Mouse (Mus musculus): ENCODE results near the gene Galnt18. TPM values are rescaled to one million over a fixed set of nuclear protein-coding genes. Genes with fewer than 3 reads are reported as not detected.

Gene Galnt18
- polyA plus RNA-seq, 1 experiment from 2014 or later = 8.0 TPM

- ATAC-seq (ENCODE audit: low FRiP score) = no peak
- Histone ChIP-seq H3K4me2 (replicated peaks) (no peak overlapping the region), H3K36me3 (no peaks in the 10 kb centered on the region), H3K9ac (no peak overlapping the region), H3K27me3 (no peaks in the 10 kb centered on the region), H3K4me1 (0 out of 2 replicates have a peak, but pooled peaks cover 6% of the 10 kb centered on the region), H3K27ac (no peak overlapping the region), H3K9me3 (replicated peaks) (no peaks in the 10 kb centered on the region), H3K4me3 (no peak overlapping the region)
- 81% methylated on average over 7 of the region's 7 CpGs for WGBS
Measured at GRCm38 (mm10) chr7:111724730-111725129, 55.0 kb downstream of the Galnt18 start.

DNA sequence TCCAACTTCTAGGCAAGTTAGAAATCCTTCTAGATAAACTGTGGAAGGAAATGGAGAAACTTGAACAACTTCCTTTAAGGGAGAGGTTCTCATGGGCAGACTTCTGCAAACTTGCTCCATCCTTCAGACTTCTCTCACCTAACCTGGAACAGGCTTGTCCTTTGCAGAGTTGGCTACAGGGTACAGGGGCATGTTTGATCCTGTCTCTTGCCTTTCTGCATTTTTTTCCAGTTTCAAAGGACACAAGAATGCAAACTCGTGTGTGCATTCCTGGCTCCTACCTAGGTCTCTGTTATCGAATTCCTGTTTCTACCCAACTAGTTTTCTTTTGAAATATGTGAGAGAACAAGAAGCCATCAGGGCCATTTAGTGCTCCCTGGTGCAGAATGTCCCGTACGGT, 55.8 kb downstream of the Galnt18 start:
- Histone ChIP-seq H3K27me3 (no peaks in the 10 kb centered on the region), H3K9me3 (replicated peaks) (no peaks in the 10 kb centered on the region), H3K27ac (no peak overlapping the region), H3K4me2 (replicated peaks) (no peak overlapping the region), H3K4me3 (no peak overlapping the region), H3K9ac (no peak overlapping the region), H3K36me3 (no peaks in the 10 kb centered on the region), H3K4me1 (0 out of 2 replicates have a peak, but pooled peaks cover 6% of the 10 kb centered on the region)
- no peak for ATAC-seq (ENCODE audit: low FRiP score)
- 89% methylated on average over 4 of the region's 4 CpGs for WGBS

GRCm38 (mm10) chr7:111721308-111721698, 58.5 kb downstream of the Galnt18 start:
- Histone ChIP-seq H3K4me2 (replicated peaks) (no peak overlapping the region), H3K36me3 (no peaks in the 10 kb centered on the region), H3K27ac (no peak overlapping the region), H3K4me3 (no peak overlapping the region), H3K27me3 (no peaks in the 10 kb centered on the region), H3K9me3 (replicated peaks) (no peaks in the 10 kb centered on the region), H3K9ac (no peak overlapping the region), H3K4me1 (0 out of 2 replicates have a peak, but pooled peaks cover 6% of the 10 kb centered on the region)
- 83% methylated on average over 5 of the region's 5 CpGs for WGBS
- no peak for ATAC-seq (ENCODE audit: low FRiP score)

GRCm38 (mm10) chr7:111720511-111721307, 59.1 kb downstream of the Galnt18 start:
- Histone ChIP-seq H3K4me3 (no peak overlapping the region), H3K9me3 (replicated peaks) (no peaks in the 10 kb centered on the region), H3K27me3 (no peaks in the 10 kb centered on the region), H3K4me1 (0 out of 2 replicates have a peak, but pooled peaks cover 6% of the 10 kb centered on the region), H3K27ac (no peak overlapping the region), H3K36me3 (no peaks in the 10 kb centered on the region), H3K9ac (no peak overlapping the region), H3K4me2 (replicated peaks) (no peak overlapping the region)
- no peak for ATAC-seq (ENCODE audit: low FRiP score)
- WGBS = 79% methylated on average over 8 of the region's 8 CpGs

DNA sequence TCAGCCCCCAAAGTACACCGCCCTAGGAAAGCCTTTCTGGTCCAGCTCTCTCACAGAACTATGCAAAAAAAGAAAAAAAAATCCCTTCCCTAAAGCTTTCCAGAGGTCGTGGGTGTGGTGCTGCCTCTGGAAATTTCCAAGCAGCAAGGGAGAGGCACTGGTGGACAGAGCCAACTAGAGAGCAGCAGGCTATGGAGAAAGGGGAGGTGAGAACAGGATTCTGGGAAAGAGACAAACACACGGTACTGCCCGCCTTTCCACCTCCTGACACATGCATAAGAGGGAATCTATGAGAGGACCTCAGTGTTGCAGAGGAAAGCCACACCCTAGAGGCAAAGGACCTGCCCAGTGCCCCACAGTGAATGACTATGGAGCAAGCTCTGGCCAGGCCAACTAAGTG, 60.9 kb downstream of the Galnt18 start:
- Histone ChIP-seq H3K4me2 (replicated peaks) (no peak overlapping the region), H3K36me3 (no peaks in the 10 kb centered on the region), H3K4me3 (no peak overlapping the region), H3K9ac (no peak overlapping the region), H3K27ac (no peak overlapping the region), H3K27me3 (no peaks in the 10 kb centered on the region), H3K9me3 (replicated peaks) (no peaks in the 10 kb centered on the region), H3K4me1 (0 out of 2 replicates have a peak, but pooled peaks cover 6% of the 10 kb centered on the region)
- 71% methylated on average over 4 of the region's 4 CpGs for WGBS
- ATAC-seq (ENCODE audit: low FRiP score) = no peak

- no peak overlapping the region for H3K4me2 ChIP-seq (replicated peaks)
- H3K9ac ChIP-seq = no peak overlapping the region
- no peak overlapping the region for H3K4me3 ChIP-seq
- peaks cover 4% of the 10 kb centered on the region; the same call in 1 of the 2 replicates for H3K4me1 ChIP-seq
- no peak for ATAC-seq (ENCODE audit: low FRiP score)
- H3K36me3 ChIP-seq = no peaks in the 10 kb centered on the region
- no peak overlapping the region for H3K27ac ChIP-seq
- H3K27me3 ChIP-seq = no peaks in the 10 kb centered on the region
- H3K9me3 ChIP-seq (replicated peaks) = no peaks in the 10 kb centered on the region
- 78% methylated on average over 5 of the region's 5 CpGs for WGBS
Measured at GRCm38 (mm10) chr7:111714639-111715360, 65.0 kb downstream of the Galnt18 start.

DNA sequence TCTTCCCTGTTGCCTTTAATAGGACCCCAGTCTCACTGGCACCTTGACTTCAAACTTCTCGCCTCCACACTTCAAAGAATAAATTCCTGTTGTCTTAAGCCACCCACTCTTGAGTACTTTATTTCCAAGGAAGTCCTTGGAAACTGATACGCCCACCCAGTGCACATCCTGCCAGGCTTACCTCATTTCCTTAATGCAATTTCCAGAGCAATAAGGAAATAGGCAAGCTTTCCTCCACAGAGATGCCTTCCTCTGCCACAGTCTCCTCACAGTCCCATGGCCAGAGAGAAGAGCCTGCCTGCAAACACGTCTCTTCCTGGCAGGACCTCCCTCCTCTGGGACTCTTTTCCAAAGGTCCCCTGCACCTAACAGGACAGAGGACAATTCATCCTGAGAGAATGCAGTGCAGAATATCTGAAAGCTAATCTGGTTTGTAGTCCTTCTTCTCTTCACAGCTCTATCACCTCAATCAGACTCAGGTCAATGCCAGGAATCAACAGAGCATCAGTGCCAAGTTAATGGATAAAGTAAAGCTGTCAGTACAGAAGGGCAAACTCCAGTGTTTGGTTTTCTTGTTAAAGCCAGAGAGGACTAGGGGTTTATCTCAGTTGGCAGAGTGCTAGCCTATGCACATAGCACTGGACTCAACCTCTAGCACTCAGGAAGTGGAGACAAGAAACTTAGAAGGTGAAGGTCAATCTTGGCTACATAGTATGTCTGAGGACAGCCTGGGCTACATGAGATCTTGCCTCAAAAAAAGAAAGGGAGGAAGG, 65.8 kb downstream of the Galnt18 start:
- peaks cover 4% of the 10 kb centered on the region; the same call in 1 of the 2 replicates for H3K4me1 ChIP-seq
- no peak overlapping the region for H3K27ac ChIP-seq
- no peaks in the 10 kb centered on the region for H3K9me3 ChIP-seq (replicated peaks)
- H3K27me3 ChIP-seq = no peaks in the 10 kb centered on the region
- no peak overlapping the region for H3K4me2 ChIP-seq (replicated peaks)
- H3K9ac ChIP-seq = no peak overlapping the region
- H3K4me3 ChIP-seq = no peak overlapping the region
- WGBS = 69% methylated on average over 3 of the region's 3 CpGs
- no peaks in the 10 kb centered on the region for H3K36me3 ChIP-seq
- ATAC-seq (ENCODE audit: low FRiP score) = no peak

GRCm38 (mm10) chr7:111712797-111713196, 67.0 kb downstream of the Galnt18 start:
- H3K4me2 ChIP-seq (replicated peaks) = no peak overlapping the region
- no peak overlapping the region for H3K4me3 ChIP-seq
- no peak overlapping the region for H3K9ac ChIP-seq
- H3K27ac ChIP-seq = no peak overlapping the region
- H3K36me3 ChIP-seq = no peaks in the 10 kb centered on the region
- H3K27me3 ChIP-seq = no peaks in the 10 kb centered on the region
- no peaks in the 10 kb centered on the region for H3K9me3 ChIP-seq (replicated peaks)
- peaks cover 4% of the 10 kb centered on the region; the same call in 1 of the 2 replicates for H3K4me1 ChIP-seq
- ATAC-seq (ENCODE audit: low FRiP score) = no peak
- WGBS = 81% methylated on average over 4 of the region's 4 CpGs

DNA sequence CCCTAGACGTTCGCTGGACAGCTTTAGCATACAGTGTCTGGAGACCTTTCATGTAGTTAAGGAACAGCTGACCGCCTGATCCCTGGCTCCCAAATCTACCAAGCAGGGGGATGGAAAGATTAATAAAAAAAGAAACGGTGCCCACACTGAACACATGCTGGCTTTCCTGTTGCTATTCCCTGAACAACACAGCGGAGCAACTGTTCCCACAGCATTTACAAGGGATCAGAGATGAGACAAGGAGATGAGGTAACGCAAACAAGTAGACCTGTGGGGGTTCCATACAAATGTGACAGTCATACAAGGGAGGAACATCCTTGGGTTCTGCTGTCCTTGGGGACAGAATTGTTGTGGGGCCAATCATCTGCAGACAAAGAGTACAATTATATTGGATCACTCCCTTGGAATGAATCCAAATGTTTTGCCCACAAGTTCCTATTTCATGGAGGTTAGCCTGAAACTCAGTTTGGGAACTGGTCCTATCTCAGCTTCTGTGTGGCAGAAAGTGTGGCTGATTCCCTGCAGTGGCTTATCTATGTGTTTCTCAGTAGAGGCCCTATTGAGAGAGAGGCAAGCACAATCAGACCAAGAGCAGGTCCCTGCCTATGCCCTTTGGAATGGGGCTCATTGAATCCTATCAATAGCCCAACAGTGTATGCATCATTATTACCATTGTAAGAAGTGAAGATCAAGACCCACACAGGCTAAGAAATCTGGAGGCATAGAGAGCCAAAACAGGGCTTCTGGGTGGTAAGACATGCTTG, 68.5 kb downstream of the Galnt18 start:
- H3K4me1 ChIP-seq = peaks cover 4% of the 10 kb centered on the region; the same call in 1 of the 2 replicates
- no peak overlapping the region for H3K27ac ChIP-seq
- H3K36me3 ChIP-seq = no peaks in the 10 kb centered on the region
- H3K9ac ChIP-seq = no peak overlapping the region
- H3K27me3 ChIP-seq = no peaks in the 10 kb centered on the region
- WGBS = 83% methylated on average over 6 of the region's 6 CpGs
- no peak overlapping the region for H3K4me3 ChIP-seq
- no peak for ATAC-seq (ENCODE audit: low FRiP score)
- no peaks in the 10 kb centered on the region for H3K9me3 ChIP-seq (replicated peaks)
- H3K4me2 ChIP-seq (replicated peaks) = no peak overlapping the region

DNA sequence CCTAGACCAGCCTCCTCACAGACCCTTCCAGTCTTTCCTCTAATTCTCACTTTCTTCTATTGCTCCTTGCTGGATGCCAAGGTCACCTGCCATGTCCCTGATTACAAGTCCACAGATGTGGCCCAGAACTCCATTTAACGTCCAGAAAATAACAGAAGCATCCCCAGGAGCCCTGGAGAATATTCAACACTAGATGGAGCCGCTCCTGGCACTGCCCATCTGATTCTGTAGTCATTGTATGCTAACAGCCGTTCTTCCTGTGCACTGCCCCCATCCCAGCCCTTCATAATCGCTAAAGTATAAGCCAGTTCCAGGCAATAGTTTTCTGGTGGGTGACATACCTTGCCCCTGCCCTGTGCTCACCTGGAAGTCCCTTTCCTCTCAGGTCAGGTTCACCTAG, 69.5 kb downstream of the Galnt18 start:
- Histone ChIP-seq H3K4me3 (no peak overlapping the region), H3K36me3 (no peaks in the 10 kb centered on the region), H3K27me3 (no peaks in the 10 kb centered on the region), H3K9me3 (replicated peaks) (no peaks in the 10 kb centered on the region), H3K4me1 (peaks cover 4% of the 10 kb centered on the region; the same call in 1 of the 2 replicates), H3K27ac (no peak overlapping the region), H3K9ac (no peak overlapping the region), H3K4me2 (replicated peaks) (no peak overlapping the region)
- WGBS = 56% methylated on average over 4 of the region's 4 CpGs
- no peak for ATAC-seq (ENCODE audit: low FRiP score)

DNA sequence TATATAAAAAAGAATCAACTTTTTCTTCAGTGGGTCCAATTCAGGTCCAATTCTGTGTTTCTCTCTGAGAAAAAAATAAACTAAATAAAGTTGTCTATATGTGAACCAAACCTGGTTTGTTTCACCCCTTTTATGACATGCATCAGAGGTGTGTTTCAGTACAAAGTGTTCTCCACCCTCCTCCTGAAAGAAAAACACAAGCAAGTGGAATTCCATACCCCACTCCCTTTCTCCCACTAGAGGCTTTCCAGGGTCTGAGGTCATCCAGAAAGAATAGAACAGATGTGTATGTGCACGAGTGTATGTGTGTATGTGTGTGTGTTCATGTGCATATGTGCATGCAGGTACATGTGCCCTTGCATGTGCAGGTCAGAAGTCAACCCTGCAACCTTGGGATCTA, 71.2 kb downstream of the Galnt18 start:
- no peaks in the 10 kb centered on the region for H3K9me3 ChIP-seq (replicated peaks)
- H3K4me1 ChIP-seq = peaks cover 4% of the 10 kb centered on the region; the same call in 1 of the 2 replicates
- H3K36me3 ChIP-seq = no peaks in the 10 kb centered on the region
- no peak for ATAC-seq (ENCODE audit: low FRiP score)
- no peak overlapping the region for H3K4me2 ChIP-seq (replicated peaks)
- H3K4me3 ChIP-seq = no peak overlapping the region
- H3K27me3 ChIP-seq = no peaks in the 10 kb centered on the region
- WGBS = 32% methylated on average over 1 of the region's 1 CpGs
- H3K9ac ChIP-seq = no peak overlapping the region
- H3K27ac ChIP-seq = no peak overlapping the region
